ENCODE assay signal across 16 mouse cellular contexts in genomic region chr5:37390923-37391322, GRCm38 (mm10).
"Had no signal": no experiment of that assay in that cellular context is flagged by ENCODE, and none has a peak within 500 bp of the region (broad histone marks: within the 10 kb centered on the region; RNA-seq: fewer than 3 reads in every experiment).

No protein-coding gene starts in this region.

- ATAC-seq: intestine, embryonic 16.5 days had no signal

- H3K27me3 ChIP-seq: lung, embryonic 15.5 days had no signal

- DNase-seq: kidney, adult 18-20 months; kidney, adult 9 months; layer of hippocampus, postnatal 36 days; lung, adult 18-20 months; lung, postnatal 14 days; lung, postnatal 4 days; midbrain, embryonic 14.5 days; retina, postnatal 1 day; right cerebral cortex, postnatal 25 days; thymus, adult 18-20 months; thymus, postnatal 36 days had no signal

- H3K4me2 ChIP-seq: lung, embryonic 15.5 days; midbrain, embryonic 11.5 days had no signal

- H3K27ac ChIP-seq: layer of hippocampus, adult 2 months; left cerebral cortex, adult 2 months; lung, embryonic 15.5 days had no signal

- H3K9me3 ChIP-seq: lung, embryonic 15.5 days had no signal

- H3K4me3 ChIP-seq: layer of hippocampus, adult 2 months; left cerebral cortex, adult 2 months; lung, embryonic 15.5 days had no signal

- H3K4me1 ChIP-seq: lung, embryonic 15.5 days had no signal

- H3K9ac ChIP-seq: lung, embryonic 15.5 days had no signal
